Mouse (Mus musculus): ENCODE results near the gene Ccdc63.
"Not testable (repeated sequence)": the region's sequence is repeated elsewhere in the genome, so short reads cannot be mapped to it uniquely, and the experiment has no call there.

The Ccdc63 gene

GRCm38 (mm10) chr5:122140723-122141122 is at the start of gene Ccdc63:
Gene Ccdc63, minus strand, starts transcription at chr5:122140823.
- in situ Hi-C loops (cut with MboI, MseI), result no loop called here

GRCm38 (mm10) chr5:122189115-122189514 is 48.5 kb upstream of the Ccdc63 start:
- in situ Hi-C loops (cut with MboI, MseI), result no loop called here

- in situ Hi-C loops (cut with MboI, MseI), result not testable (repeated sequence)
Measured at GRCm38 (mm10) chr5:122184858-122185257, 44.2 kb upstream of the Ccdc63 start.

GRCm38 (mm10) chr5:122184283-122184806 is 43.7 kb upstream of the Ccdc63 start:
- in situ Hi-C loops (cut with MboI, MseI), result no loop called here

DNA sequence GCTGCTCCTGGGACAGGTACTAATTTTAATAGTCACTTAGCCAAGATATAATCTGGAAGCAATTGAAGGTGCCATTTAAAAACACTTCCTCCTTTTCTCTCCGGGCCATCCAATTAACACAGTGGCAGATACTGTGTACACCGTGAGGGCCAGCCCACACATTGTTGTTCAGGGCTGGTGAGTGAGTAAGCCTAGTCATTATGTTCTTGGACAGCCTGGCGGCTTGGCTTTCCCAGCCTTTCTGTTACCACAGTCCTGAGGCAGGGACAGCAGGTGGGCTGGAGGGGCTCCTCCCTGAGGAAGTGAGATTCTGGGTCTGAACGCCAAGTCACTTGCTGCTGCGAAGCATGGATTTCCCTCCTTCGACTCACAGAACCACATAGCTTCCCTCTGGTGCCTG is 39.0 kb upstream of the Ccdc63 start:
- in situ Hi-C loops (cut with MboI, MseI), result no loop called here

- in situ Hi-C loops (cut with MboI, MseI), result no loop called here
Measured at GRCm38 (mm10) chr5:122176398-122176797, 35.8 kb upstream of the Ccdc63 start.

DNA sequence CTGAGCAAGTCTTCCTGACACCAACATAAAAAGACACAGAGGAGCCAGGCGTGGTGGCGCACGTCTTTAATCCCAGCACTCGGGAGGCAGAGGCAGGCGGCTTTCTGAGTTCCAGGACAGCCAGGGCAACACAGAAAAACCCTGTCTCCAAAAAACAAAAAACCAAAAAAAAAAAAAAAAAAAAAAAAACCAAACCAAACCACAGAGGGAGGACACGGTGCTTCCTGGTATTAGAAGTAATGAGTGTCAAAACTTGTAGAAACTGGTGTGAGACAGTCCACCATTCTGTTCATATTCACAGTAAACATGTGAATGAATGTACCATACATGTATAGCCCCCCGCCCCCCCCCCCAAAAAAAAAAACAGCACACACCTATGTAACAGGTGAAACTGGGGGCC is 35.3 kb upstream of the Ccdc63 start:
- in situ Hi-C loops (cut with MboI, MseI), result no loop called here

GRCm38 (mm10) chr5:122175402-122175801 is 34.8 kb upstream of the Ccdc63 start:
- in situ Hi-C loops (cut with MboI, MseI), result no loop called here

GRCm38 (mm10) chr5:122171058-122171457 is 30.4 kb upstream of the Ccdc63 start:
- in situ Hi-C loops (cut with MboI, MseI), result no loop called here

GRCm38 (mm10) chr5:122168344-122169069 is 27.9 kb upstream of the Ccdc63 start:
- in situ Hi-C loops (cut with MboI, MseI), result loop anchor here (5.0 kb wide), 1 partner anchor 36 kb away; no protein-coding TSS in a partner anchor

DNA sequence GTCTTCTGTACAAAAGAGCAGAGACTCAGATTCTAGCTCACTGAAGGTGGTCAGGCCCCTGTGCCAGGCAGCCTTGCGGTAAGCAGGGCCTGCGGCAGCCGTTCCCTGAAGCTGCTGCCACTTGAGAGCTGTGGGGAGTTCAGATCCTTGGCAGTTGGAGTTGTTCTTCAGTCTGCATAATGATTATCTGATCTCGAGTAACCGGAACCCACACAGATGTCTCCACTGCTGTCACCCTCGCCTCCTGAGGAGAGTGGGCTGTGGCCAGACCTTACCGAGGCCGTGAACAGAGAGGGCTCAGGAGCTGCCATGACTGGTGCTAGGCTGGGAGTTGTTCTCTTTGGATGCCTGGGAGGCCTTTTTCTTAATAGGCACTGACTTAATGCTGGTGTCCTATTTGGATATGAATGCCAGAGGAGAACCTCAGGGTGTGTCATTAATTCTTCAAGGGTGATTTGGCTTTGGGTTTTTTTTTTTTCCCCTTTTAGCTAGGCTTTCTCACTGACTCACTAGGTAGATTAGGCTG is 26.1 kb upstream of the Ccdc63 start:
- in situ Hi-C loops (cut with MboI, MseI), result loop anchor here (5.0 kb wide), 1 partner anchor 34 kb away; no protein-coding TSS in a partner anchor

DNA sequence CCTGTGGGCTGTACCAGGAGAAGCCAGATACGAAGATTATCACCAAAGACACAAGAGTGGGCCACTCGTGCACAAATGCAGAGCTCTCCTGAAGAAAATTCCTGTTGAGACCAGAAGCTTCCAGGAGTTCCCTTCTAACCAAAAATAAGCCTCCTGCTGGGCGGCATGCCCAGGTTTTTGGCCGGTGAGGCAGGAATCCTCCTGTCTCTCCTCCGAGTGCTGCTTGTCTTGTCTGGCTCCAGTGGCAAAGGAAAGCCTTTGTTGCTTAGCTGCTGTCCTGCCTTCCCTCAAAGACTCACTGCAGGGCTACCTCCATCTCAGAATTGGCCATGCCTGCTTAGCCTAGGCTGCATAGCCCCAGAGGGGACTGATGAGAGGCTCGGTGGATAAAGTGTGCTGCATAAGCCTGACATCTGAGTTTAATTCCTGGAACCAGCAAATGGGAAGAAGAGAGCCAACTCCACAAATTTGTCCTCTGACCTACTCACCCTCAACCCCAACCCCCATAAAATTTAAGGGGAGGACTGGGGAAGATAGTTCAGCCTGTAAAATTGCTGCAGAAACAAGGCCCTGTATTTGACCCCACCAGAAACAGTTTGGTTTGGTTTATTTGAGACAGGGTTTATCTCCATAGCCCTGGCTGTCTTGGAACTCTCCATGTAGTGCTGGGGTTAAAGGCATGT is 24.8 kb upstream of the Ccdc63 start:
- in situ Hi-C loops (cut with MboI, MseI), result loop anchor here (5.0 kb wide), 1 partner anchor 33 kb away; no protein-coding TSS in a partner anchor

DNA sequence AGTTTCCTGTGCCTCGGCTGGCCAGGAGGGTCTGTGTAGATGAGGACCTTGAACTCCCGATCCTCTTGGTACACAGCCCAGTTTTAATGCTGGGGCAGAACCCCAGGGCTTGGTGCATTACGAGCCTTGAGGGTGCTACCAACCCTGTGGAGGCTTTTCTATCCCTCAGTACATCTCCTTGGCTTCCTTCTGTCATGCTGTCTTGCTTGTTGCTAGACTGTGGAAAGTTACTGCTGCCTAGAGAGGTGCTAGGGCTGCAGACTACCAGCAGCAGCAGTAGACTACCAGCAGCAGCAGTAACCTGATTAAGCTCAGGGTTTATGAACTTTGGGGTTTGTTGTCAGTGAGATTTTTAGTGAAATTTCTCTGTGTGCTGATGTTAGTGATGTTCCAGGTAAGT is 23.4 kb upstream of the Ccdc63 start:
- in situ Hi-C loops (cut with MboI, MseI), result no loop called here

GRCm38 (mm10) chr5:122163194-122163593 is 22.6 kb upstream of the Ccdc63 start:
- in situ Hi-C loops (cut with MboI, MseI), result no loop called here

DNA sequence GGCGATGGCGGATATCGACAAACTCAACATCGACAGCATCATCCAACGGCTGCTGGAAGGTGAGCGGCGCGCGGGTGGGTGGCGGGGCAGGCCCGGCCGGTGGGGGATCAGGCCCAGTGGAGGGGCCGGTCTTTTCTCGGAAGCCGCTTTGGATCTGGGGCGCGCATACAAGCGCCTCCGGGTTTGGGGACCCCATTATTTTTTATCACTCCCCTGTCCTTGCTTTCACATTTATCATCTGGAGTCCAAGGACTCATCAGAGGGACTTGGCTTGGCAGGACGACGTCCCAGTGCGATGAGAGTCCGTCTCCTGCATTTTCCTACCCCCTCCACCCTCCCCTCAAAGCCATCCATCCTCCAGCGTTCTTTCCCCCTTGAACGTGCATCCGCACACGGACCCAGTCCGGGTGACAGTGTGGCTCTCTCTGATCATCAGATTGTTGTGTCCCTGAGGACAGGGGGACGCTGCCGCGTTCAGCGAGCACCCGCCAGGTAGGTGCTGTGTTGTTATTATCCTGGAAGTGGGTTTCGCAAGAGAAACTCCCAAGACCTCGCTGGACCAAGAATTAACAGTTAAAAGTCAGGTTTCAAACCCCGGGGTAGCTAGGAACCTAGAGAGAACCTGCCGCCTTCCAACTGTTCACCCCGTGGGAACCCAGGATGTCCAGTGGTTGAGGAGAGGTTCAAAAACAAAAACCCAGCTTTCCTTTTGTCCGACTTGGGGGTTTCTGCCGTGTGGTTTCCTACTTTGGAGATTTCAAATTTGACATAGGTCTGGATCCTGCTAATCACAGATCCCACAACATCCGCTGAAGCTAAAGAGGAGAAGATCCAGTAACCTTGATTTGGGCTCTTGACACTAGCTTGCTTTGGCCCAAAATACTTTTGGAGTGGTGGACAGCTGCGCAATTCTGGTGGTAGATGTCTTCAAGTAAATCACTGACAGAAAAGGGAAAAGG is 18.2 kb upstream of the Ccdc63 start:
- in situ Hi-C loops (cut with MboI, MseI), result no loop called here

DNA sequence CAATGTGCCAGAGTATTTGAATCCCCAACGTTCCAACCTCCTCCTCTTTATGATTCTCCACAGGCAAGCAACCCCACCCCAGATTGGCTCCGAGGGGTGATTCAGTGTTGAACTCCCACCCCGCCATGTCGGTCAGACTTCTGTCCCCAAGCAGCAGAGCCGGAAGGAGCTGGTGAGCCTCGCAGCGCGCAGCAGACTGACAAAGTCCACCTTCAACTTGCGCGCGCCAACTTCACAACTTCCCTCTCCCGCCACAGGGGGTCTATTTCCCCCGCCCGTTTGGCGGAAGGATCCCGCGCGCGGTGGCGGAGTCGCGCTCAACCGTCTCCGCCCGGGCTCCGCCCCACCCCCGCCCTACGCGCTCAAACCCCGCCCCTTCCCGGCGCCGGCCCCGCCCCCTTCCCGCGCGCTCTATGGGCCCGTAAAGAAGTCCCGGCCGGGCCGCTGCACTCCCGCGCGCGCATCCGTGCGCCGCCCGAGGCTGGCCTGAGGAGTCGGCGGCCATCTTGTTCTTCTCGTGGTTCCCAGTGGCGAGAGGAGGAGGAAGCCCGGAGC is 17.3 kb upstream of the Ccdc63 start, which contains the start of gene Ppp1cc:
Ppp1cc (plus strand) TSS at position 452 of the 555 bp plus-strand sequence.
- in situ Hi-C loops (cut with MboI, MseI), result no loop called here

DNA sequence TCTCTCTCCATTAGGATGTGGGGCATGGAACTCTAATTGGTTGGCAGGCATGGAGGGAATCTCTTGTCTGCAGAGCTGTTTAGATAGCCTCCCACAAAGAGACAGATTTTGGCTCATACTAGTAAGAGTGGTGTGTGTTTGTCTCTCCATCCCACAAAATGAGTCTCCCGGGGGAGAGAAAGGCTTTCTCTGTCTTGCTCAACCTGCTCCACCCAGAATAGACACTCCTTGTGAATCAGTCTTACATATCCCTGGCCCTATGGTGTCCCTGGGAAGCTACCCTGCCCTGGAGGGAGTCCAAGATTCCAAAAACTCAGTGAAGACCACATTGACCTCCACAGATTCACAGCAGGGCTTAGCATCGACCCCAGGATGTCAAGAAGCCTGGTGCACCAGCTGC is 15.9 kb upstream of the Ccdc63 start:
- in situ Hi-C loops (cut with MboI, MseI), result no loop called here

GRCm38 (mm10) chr5:122155613-122156012 is 15.0 kb upstream of the Ccdc63 start:
- in situ Hi-C loops (cut with MboI, MseI), result no loop called here

DNA sequence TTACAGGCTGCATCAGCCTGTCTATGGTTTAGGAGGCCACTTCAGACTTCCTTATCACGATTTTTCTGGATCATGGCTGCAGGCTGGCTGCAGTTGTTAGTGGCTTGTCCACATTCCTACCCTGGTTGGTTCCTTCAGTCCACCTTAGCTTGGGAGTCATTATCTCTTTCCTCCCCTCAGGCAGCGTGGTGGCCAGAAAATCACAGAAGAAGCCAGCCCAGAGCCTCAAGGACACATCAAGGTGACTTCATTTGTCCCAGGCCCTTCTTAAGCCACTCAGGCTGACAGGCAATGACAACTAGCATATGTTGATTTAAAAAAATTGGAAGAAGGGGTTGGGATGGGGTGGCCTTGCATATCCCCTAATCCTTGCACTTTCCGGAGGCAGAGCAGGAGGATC is 14.2 kb upstream of the Ccdc63 start:
- in situ Hi-C loops (cut with MboI, MseI), result no loop called here

DNA sequence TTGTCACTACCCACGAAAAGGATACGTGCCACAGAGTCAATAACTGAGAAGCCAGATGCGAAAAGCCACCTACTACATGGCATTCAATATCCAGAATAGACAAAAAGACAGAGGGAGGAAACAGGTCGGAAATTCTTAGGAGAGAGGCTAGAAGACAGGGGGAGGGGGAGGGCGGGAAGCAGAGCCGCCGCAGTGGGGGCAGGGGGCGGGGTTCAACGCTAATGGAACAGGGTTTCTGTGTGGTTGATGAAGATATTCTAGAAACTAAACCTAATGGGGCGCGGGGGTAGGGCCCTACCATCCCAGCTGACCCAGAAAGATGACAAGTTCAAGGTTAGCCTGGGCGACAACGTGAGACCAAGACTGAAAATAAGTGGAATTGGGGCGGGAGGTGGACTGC is 13.4 kb upstream of the Ccdc63 start:
- in situ Hi-C loops (cut with MboI, MseI), result no loop called here

GRCm38 (mm10) chr5:122152508-122152907 is 11.9 kb upstream of the Ccdc63 start:
- in situ Hi-C loops (cut with MboI, MseI), result not testable (repeated sequence)

All from regulatory T cell (primary cell).